Mouse (Mus musculus): ENCODE measurements at regions not wholly inside any gene's neighbourhood (a gene's known extent, or its start where the extent isn't known, plus 50 kb on each side); places are given as distances from the start of the nearest gene placed in this dataset.

DNA sequence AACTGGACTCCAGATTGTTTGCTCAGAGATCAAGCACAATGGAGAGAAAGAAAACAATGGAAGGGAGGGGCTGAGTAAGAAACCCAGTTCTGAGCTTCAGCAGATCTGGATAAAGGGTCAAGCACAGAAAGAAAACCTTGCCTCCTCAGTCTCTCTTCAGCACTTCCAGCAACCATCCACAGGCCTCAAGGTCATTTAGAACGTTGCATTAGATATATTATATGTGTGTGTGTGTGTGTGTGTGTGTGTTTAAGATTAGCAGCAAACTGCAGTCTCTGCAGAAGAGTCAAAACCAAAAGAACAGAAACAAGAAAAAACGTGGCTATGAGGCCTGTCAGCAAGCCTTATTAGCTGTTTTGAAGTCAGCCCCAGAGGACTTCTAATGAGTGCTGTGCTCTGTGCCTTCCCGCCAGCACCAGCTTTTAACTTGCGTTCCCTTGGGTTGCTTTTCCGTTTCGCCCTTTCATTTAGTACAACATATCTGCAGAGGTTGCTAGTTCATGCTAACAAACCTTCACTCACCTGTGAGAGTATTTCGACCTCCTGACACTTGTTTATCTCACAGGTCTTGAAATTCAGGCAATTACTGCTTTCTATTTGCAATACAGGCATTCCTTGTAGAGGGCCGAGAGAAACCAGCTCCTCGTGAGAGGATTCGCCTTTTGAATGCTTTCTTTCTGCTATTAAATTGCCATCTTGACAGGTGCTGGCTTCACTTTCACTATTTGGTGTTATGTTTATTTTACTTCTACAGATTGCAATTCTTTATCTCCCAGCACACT is 230.9 kb upstream of the Gpr149 start:
- peak; percentile 69 for DNase-seq (ENCODE audit: low read depth)
- TF ChIP-seq CTCF (IDR thresholded peaks at IDR 0.05; ENCODE audit: borderline replicate concordance, extremely low read depth, insufficient read depth, insufficient read length), result no peak
- no peak for TF ChIP-seq POLR2A (IDR thresholded peaks at IDR 0.05; ENCODE audit: borderline replicate concordance, extremely low read depth, insufficient read depth, insufficient read length, poor library complexity, severe bottlenecking)

- DNase-seq (ENCODE audit: low read depth), result no peak
- TF ChIP-seq CTCF (IDR thresholded peaks at IDR 0.05; ENCODE audit: borderline replicate concordance, extremely low read depth, insufficient read depth, insufficient read length), result no peak
- no peak for TF ChIP-seq POLR2A (IDR thresholded peaks at IDR 0.05; ENCODE audit: borderline replicate concordance, extremely low read depth, insufficient read depth, insufficient read length, poor library complexity, severe bottlenecking)
Observed at GRCm38 (mm10) chr3:62823892-62824291, 219.0 kb upstream of the Gpr149 start.

DNA sequence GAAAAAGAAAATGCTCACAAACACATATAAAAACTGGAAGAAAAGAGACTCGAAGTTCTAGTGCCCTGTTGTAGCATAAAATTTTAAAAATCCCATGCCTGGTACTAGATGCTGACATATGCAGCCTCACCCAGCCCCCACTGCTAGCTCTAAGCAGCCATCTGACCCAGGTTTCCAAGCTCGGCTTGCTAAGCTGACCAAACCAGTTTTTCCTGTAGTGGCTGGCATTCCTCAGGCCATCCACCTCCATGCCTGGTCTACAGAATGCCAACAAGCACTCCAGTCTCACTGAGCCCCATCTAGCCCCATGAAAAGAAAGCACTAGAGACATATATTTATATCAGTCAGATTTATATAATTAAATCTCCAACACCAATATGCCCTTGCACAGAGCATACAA is 196.1 kb upstream of the Gpr149 start:
- no peak for DNase-seq (ENCODE audit: low read depth)
- no peak for TF ChIP-seq CTCF (IDR thresholded peaks at IDR 0.05; ENCODE audit: borderline replicate concordance, extremely low read depth, insufficient read depth, insufficient read length)
- no peak for TF ChIP-seq POLR2A (IDR thresholded peaks at IDR 0.05; ENCODE audit: borderline replicate concordance, extremely low read depth, insufficient read depth, insufficient read length, poor library complexity, severe bottlenecking)

GRCm38 (mm10) chr3:62786233-62786632 is 181.3 kb upstream of the Gpr149 start:
- TF ChIP-seq CTCF (IDR thresholded peaks at IDR 0.05; ENCODE audit: borderline replicate concordance, extremely low read depth, insufficient read depth, insufficient read length), result no peak
- no peak for TF ChIP-seq POLR2A (IDR thresholded peaks at IDR 0.05; ENCODE audit: borderline replicate concordance, extremely low read depth, insufficient read depth, insufficient read length, poor library complexity, severe bottlenecking)
- DNase-seq (ENCODE audit: low read depth), result peak; percentile 83
